Mouse (Mus musculus) lung, postnatal 36 days (tissue): ENCODE results near the gene Hoxa6.

Experiments
- DNase-seq: peaks from one replicate; pipeline ENCODE4 v3.0.0; 2022; ENCODE audit warnings: mixed read lengths

The Hoxa6 gene

GRCm38 (mm10) chr6:52213119-52213986 is 4.8 kb upstream of the Hoxa6 start, which contains the start of the genes Hoxa3 and Gm28308:
Gene Hoxa3 (minus strand): TSS chr6:52213336.
Gene Gm28308 (minus strand): TSS chr6:52213339.
- peak; percentile 33 for DNase-seq

DNA sequence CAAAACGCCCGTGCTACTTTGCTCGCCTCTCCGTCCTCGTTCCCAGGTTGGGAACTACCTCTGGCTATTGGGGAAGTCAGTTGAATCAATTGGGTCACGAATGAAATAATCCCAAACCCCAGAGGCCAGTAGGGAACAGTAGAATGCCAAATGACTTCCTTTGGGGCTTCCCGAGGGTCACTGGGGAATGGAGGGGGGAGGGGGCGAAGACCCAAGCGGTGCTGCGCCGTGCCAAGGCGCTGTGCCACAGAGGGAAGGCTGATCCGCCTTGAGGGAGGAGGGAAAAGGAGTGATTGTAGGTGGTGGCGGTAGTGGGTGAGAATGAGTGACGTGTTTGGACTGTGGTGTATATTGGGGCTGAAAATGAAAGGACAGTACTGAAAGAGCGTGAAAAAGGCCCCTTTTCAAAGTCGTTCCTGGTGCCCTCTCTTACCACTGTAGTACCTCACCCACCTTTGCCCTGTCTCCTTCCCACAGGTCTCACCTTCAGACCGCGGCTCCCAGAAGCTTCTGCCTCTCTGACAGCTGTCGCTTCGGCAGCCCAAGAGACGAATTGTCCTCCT is 4.1 kb upstream of the Hoxa6 start:
- DNase-seq = no peak

DNA sequence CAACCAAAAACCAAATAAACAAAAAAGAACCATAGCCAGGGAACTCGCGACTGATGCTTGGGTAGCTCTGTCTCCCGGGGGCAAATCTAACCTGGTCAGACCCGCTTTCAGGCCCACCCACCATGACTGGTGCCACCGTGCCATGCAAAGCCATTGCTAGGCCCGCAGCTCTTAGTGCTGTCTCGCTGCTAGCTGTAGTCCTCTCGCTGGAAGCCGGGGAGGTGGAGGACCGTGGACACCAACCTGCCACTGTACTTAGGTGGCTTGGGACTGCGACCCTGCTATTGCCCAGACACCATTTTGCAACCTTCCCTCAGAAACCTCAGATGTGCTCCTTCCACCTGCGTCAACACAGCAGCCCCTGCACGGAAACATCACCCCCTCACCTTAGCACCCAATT is 3.4 kb upstream of the Hoxa6 start:
- DNase-seq = no peak

DNA sequence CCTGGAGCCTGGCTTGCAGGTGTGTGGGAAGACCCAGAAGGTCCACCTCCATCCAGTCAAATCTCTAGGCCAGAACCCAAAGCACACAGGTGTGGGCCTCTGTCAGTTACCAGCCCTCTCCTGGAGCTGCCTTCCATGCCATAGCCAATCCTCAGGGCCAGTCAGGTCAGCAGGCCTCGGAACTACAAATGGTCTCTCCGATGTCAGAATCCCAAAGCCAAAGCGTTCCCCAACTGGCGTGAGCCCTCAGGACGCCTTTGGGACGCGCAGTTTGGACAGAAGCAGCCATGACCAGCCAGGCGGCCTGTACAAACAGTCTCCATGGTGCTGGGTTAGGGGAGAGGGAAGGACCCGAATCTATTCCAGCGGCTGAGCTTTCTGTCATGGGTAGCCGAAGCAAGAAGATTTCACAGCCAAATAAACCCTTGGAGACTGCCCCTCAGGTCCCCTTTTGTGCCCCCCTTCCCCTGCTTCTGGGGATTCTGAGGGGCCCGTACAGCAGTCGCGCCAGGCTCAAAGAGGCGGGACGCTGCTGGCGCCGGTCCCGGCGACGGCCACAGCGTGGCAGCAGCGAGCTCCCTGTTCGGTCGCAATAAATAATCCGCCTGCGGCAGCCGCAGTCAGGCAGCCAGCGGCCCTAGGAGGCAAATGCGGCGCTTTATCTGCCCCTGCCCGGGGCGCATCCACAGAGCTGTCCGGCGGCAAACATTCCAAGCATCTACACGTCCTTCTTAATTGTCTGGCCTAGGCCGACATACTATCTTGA is 2.8 kb upstream of the Hoxa6 start:
- peak; percentile 79 for DNase-seq

DNA sequence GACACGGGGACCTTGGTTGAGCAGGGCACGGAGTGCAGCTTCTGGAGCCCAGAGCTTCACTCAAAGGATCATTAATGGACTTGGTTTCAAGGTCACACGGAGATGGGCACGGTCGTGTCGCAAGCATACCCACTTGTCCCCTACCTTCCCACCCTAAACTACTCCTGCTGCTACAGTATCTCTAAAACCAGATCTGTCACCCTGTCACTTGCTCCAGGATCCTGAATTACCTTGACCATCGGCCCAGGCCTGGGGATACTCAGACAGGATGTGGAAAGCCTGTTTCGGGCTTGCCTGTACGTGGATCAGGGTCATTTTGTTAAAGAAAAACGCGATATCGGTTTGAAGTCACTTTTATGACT is 1.1 kb upstream of the Hoxa6 start:
- DNase-seq = no peak

DNA sequence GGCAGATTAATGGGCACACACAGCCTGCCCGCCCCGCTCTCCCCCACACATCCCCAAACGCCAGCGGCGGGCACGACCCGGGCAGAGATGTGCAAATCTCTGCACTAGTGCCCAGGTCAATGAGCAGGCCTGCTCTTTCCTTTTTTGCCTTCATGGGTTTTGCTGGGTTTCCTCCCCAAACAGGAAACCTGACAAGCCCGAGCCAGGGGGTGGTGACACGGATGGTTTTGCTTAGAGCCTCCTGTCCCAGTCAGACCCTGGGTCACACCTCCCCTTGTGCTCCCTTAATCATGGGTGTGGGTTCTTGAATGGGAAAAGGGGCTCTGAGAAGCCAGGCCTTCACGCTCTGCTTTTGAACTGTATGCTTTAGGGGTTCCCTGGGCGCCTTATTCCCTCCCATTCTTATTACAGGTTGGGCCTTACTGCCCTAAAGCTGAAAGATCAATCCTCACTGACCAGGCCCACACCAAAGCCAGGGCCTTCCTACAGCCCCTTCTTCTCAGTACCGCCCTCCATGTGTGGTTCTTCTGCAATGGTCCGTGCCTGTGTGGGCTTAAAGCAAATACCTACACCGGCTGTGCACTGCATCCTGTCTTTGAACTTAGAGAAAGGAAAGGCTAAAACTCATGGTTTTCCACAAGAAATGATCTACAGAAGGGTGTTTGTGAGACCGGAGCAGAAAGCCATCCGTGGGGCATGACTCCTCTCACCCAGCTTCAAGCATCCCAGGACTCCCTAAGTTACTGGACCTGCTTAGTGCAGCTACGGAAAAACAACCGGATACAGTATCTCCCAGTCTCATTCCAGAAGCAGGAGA is 554 bp upstream of the Hoxa6 start:
- no peak for DNase-seq

- no peak for DNase-seq
Measured at GRCm38 (mm10) chr6:52207684-52207976, 892 bp downstream of the Hoxa6 start.

DNA sequence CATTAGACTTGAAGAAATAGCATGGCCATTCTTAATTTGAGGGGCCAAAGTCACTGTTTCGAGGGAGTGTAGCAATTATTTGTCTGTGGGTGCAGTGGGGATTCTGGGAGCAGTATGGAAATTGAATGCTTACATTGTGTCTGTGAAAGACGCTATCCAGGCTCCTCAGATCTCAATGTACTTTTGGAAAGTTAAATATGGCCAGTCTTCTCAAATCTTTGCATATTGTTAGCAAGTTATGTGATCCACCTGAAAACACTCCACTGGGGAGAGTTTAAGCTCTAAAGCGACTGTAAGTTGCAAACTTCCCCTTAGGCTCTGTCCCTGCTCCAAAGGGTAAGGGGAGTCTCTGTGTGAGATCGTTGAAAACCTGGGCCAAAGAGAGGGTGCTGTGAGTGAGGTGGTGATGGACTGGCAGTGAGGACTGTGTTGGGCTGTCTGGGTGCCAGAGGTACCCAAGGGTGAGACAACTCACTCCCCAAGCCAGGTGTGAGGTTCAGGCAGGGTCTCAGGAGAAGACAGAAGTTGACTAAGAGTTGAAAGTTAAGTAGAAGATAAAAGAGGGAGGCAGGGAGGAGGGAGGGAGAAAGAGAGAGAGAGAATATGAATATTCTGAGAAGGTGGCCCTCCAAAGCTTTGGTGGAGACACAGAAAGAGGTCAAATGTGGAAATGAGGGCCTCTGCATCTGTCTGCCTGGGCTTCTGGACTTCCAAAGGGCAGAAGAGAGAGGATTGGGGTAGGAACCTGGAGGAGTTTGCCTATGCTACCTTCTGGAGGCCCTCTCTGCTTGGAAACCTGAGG is 1.4 kb downstream of the Hoxa6 start:
- DNase-seq = no peak

DNA sequence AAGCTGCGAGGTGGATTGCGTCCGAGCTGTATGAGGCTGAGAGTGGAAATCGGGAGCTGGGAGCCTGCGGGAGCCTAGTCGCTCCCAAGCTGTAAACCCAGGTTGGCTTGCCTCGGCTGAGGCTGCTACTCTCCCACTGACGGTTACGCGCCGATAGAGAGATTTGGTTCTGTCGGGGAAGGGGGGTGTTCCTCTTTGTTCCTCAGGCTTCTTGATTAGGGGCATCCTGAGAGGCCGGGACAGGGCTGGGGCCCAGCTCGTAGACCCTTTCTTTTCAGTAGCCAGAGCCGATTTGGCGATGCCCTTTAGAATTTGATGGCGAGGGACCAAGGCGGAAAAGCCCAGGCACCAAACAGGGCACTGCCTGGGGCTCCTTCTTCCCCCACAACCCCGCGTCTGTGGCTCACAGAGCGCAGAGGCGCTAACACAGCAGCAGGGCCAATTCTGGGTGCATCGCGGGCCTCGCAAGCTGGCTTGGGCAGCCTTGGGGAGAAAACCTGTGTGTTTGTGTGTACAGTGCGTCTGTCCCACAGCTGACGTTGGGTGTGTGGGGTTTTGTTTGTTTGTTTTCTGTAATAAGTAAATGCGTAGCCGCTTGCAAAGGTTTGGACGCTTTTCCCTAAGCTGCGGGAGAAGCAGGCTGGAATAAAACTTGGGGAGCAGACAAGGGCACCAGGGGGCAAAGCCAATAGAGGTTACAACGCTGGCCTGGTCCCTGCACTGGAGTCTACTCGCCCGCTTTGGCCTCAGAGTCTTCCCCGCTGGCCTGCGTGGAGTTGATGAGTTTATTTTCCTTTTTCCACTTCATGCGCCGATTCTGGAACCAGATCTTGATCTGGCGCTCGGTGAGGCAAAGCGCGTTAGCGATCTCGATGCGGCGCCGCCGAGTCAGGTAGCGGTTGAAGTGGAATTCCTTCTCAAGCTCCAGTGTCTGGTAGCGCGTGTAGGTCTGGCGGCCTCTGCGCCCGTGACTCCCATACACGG is 2.6 kb downstream of the Hoxa6 start:
- no peak for DNase-seq

- no peak for DNase-seq
Measured at GRCm38 (mm10) chr6:52205221-52205620, 3.3 kb downstream of the Hoxa6 start.

- DNase-seq = peak; percentile 92
Measured at GRCm38 (mm10) chr6:52204050-52204752, 4.3 kb downstream of the Hoxa6 start, which contains the start of gene Hoxa5. Gene Hoxa5 (minus strand): TSS chr6:52204587.

DNA sequence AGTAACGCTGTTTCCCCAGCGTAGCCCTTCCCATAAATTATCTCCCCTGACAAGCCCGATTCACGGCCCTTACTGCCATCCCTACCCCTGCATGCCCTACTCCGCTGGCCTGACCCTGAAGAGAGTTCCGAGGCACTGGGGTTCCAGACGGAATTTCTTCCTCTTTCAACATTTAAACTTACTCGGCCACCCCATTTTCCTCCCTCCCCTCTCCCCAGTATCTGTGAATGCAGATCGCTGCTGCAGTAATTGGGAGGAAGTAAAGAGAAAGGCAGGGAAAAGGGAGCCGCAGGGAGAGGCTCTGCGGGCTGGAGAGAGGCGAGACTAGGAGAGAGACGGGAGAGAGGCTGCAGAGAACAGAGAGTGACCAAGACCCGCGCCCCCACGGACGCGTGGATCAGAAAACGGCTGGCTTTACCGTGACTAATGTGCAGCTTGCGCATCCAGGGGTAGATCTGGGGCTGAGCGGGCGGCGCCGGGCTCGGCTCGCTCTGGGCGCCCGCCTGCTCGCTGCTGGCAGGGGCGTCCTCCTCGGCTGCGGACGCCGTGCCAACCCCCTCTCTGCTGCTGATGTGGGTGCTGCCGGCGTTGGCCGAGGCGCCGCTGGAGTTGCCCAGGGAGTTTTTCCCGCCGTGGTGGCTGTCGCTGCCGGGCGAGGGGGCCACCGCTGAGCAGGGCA is 5.0 kb downstream of the Hoxa6 start:
- DNase-seq = no peak

- no peak for DNase-seq
Measured at GRCm38 (mm10) chr6:52203121-52203370, 5.5 kb downstream of the Hoxa6 start.

DNA sequence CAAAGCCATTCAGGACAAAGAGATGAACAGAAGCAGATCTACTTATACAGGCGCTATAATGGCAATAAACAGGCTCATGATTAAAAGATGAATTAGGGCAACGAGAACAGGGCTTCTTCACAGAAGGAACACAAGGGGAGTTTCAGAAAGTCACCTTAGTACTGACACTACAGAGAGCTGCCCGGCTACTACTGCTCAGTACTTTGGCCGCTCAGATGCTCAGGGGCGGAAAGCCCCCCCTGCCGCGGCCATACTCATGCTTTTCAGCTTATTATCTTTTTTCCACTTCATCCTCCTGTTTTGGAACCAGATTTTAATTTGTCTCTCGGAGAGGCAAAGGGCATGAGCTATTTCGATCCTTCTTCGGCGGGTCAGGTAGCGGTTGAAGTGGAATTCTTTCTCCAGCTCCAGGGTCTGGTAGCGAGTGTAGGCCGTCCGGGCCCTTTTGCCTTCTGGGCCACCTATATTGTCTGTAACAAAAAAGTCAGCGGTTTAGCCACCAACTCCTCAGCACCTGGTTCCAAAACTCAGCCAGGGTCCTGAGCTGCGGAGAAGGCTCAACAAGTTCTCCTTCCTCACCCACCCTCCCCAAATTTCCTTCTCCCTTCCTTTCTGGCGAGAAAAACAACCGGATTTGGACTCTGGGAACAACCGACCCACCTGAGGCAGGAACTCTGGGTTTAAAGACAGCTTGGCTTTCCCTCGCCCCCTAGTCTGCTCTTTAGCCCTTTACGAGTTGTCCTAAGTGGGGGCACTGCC is 6.0 kb downstream of the Hoxa6 start:
- DNase-seq = no peak

DNA sequence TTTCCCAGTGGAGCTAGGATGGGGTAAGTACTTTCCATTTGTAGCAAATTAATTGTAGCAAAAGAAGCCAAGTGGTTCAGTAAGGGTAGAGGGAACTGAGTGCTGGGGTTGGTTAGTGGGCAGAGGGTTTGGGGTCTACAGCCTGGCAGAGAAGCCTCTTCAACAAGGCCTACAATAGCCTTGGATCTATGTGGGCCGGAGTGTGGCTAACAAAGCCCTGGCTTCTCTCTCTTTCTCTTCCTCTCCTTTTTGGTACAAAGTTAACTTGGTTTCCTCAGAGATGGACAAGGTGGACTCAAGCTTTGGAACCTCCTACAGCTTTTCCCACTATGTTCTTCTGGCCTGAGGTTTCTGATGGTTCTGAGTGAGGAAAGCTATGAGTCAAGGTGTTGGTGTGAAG is 7.3 kb downstream of the Hoxa6 start:
- no peak for DNase-seq

DNA sequence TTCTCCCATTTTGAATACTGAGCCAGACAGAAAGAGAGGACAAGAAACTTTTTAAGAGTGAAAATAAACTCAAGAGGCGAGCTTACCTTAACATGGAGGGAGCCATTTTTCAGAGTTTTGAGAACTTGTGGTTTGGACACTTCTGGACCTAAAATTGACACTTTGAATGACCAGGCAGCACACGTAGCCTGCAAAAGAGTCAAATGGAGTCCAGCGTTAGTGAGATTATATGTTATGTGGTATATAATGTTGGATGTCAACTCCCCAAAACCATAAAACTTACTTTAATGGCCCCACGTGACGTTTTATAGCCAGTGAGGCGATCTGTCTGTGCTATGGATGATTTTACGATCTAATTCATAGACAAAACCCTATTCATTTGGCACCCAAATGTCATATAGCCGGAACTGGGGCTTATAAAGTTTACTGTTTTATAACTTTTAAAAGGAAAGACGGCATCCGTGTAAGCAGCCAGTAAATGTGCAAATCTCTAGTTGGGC is 7.7 kb downstream of the Hoxa6 start:
- no peak for DNase-seq

- peak; percentile 52 for DNase-seq
Measured at GRCm38 (mm10) chr6:52200073-52200750, 8.3 kb downstream of the Hoxa6 start.

GRCm38 (mm10) chr6:52197271-52197670 is 11.3 kb downstream of the Hoxa6 start:
- peak; percentile 88 for DNase-seq
